ENCODE assay signal across 19 mouse cellular contexts in the genomic region with DNA sequence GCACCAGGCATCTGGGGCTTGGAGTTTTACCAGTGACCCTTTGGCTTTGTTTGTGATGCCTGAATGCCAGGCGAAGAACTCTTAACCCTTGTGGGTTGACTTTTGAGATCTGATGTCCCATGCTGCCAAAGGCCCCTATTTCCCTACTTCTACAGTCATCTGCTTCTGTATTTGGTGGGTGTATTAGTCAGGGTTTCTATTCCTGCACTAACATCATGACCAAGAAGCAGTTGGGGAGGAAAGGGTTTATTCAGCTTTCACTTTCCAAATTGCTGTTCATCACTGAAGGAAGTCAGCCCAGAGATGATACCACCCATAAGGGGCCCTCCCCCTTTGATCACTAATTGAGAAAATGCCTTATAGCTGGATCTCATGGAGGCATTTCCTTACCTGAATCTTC.
"Had no signal": no experiment of that assay in that cellular context is flagged by ENCODE, and none has a peak within 500 bp of the region (broad histone marks: within the 10 kb centered on the region; RNA-seq: fewer than 3 reads in every experiment).

No protein-coding gene starts in this region.

- H3K4me3 ChIP-seq: limb, embryonic 10.5 days; limb, embryonic 13.5 days; liver, embryonic 12.5 days; liver, embryonic 15.5 days; lung, embryonic 15.5 days; megakaryocyte, embryonic 14.5 days; midbrain, embryonic 10.5 days; midbrain, embryonic 13.5 days; myocyte had no signal

- H3K27ac ChIP-seq: limb, embryonic 10.5 days; limb, embryonic 13.5 days; liver, embryonic 12.5 days; liver, embryonic 15.5 days; lung, embryonic 15.5 days; midbrain, embryonic 10.5 days; midbrain, embryonic 13.5 days; stomach, postnatal 0 days had no signal

- DNase-seq: kidney, adult 9 months; kidney, postnatal 14 days; kidney, postnatal 4 days; liver; lung, adult 18-20 months; lung, postnatal 10 days; lung, postnatal 36 days; thymus, postnatal 25 days had no signal

- ATAC-seq: liver, embryonic 12.5 days; midbrain, embryonic 13.5 days; midbrain, embryonic 16.5 days had no signal
